18 mouse cellular contexts compared by ENCODE assay signal in genomic region chr4:139727101-139727500, GRCm38 (mm10).
"Had no signal": no experiment of that assay in that cellular context is flagged by ENCODE, and none has a peak within 500 bp of the region (broad histone marks: within the 10 kb centered on the region; RNA-seq: fewer than 3 reads in every experiment).

No protein-coding gene starts in this region.

- H3K4me2 ChIP-seq: kidney, embryonic 15.5 days; limb, embryonic 15.5 days; liver, embryonic 15.5 days; lung, embryonic 14.5 days; midbrain, embryonic 15.5 days; neural tube, embryonic 13.5 days; stomach, embryonic 15.5 days had no signal

- H3K4me3 ChIP-seq: kidney, embryonic 15.5 days; limb, embryonic 15.5 days; liver, embryonic 15.5 days; midbrain, embryonic 10.5 days; midbrain, embryonic 15.5 days; neural tube, embryonic 13.5 days; stomach, embryonic 15.5 days had no signal

- H3K27ac ChIP-seq: kidney, embryonic 15.5 days; limb, embryonic 15.5 days; liver, embryonic 15.5 days; midbrain, embryonic 10.5 days; midbrain, embryonic 15.5 days; neural tube, embryonic 13.5 days; stomach, embryonic 15.5 days had no signal

- H3K4me1 ChIP-seq: kidney, embryonic 15.5 days; limb, embryonic 15.5 days; liver, embryonic 15.5 days; midbrain, embryonic 15.5 days; neural tube, embryonic 13.5 days; stomach, embryonic 15.5 days had no signal

- DNase-seq: kidney, adult 18-20 months; kidney, postnatal 14 days; layer of hippocampus, adult 9-11 months; layer of hippocampus, postnatal 36 days; lung, embryonic 14.5 days; lung, postnatal 10 days; lung, postnatal 4 days; retina, postnatal 1 day; right cerebral cortex, postnatal 14 days; thymus, adult 18-20 months; thymus, postnatal 14 days had no signal

- H3K9me3 ChIP-seq: kidney, embryonic 15.5 days; limb, embryonic 15.5 days; midbrain, embryonic 15.5 days; stomach, embryonic 15.5 days had no signal

- H3K9ac ChIP-seq: kidney, embryonic 15.5 days; limb, embryonic 15.5 days; liver, embryonic 15.5 days; lung, embryonic 14.5 days; midbrain, embryonic 15.5 days; neural tube, embryonic 13.5 days; stomach, embryonic 15.5 days had no signal

- H3K36me3 ChIP-seq: kidney, embryonic 15.5 days; limb, embryonic 15.5 days; liver, embryonic 15.5 days; midbrain, embryonic 10.5 days; midbrain, embryonic 15.5 days; neural tube, embryonic 13.5 days; stomach, embryonic 15.5 days had no signal

- H3K27me3 ChIP-seq: kidney, embryonic 15.5 days; liver, embryonic 15.5 days; midbrain, embryonic 15.5 days; neural tube, embryonic 13.5 days had no signal

- ATAC-seq: midbrain, embryonic 15.5 days had no signal
